9 mouse cellular contexts compared by ENCODE assay signal in the genomic region with DNA sequence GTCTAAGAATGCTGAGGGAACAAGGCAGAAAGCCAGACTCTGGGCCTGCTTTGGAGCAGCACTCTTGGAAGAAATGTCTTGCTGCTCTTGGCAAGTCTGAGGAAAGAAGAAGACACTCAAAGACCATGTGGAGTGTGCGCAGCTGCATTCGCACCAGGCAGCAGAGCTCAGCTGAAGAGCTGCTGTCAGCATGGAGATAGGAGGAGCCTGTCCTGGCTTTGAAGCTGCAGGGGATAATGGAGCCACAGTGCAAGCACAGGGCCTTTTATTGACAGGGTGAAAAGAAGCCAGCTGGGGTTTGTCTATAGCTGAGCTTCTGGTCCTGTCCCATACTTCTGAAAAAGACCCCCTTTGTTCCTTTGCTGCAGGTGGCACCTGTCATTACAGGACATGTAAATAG.
DNase-seq lines count a peak whose midpoint lies in the region; ATAC-seq lines count a peak whose summit lies in the region.
"Had no signal": no experiment of that assay in that cellular context is flagged by ENCODE, and none has a peak within 500 bp of the region (broad histone marks: within the 10 kb centered on the region; RNA-seq: fewer than 3 reads in every experiment).

No protein-coding gene starts in this region.

- H3K27ac ChIP-seq in kidney, embryonic 15.5 days: no peak overlapping the region
- H3K27ac ChIP-seq in forebrain, embryonic 10.5 days: peak overlapping the region; percentile 77
- H3K27ac ChIP-seq in hindbrain, embryonic 16.5 days (ENCODE audit: low read depth, low read length): no peak overlapping the region
- peak overlapping the region; percentile 20 for H3K27ac ChIP-seq in neural tube, embryonic 13.5 days (replicated peaks)
- H3K27ac ChIP-seq: liver, embryonic 15.5 days had no signal

- no peak overlapping the region for H3K4me3 ChIP-seq in kidney, embryonic 15.5 days (replicated peaks)
- no peak overlapping the region for H3K4me3 ChIP-seq in forebrain, embryonic 10.5 days
- H3K4me3 ChIP-seq in hindbrain, embryonic 16.5 days (ENCODE audit: low read length): no peak overlapping the region
- no peak overlapping the region for H3K4me3 ChIP-seq in neural tube, embryonic 13.5 days
- H3K4me3 ChIP-seq: liver, embryonic 15.5 days had no signal

- no peaks in the 10 kb centered on the region for H3K27me3 ChIP-seq in kidney, embryonic 15.5 days
- H3K27me3 ChIP-seq in forebrain, embryonic 10.5 days (ENCODE audit: poor library complexity, severe bottlenecking): no peaks in the 10 kb centered on the region
- no peaks in the 10 kb centered on the region for H3K27me3 ChIP-seq in hindbrain, embryonic 16.5 days (replicated peaks; ENCODE audit: control insufficient read depth, insufficient read depth, low read length)
- no peaks in the 10 kb centered on the region for H3K27me3 ChIP-seq in neural tube, embryonic 13.5 days
- H3K27me3 ChIP-seq: liver, embryonic 15.5 days had no signal

- H3K9ac ChIP-seq in kidney, embryonic 15.5 days: no peak overlapping the region
- H3K9ac ChIP-seq in hindbrain, embryonic 16.5 days (ENCODE audit: low read depth, low read length): no peak overlapping the region
- no peak overlapping the region for H3K9ac ChIP-seq in neural tube, embryonic 13.5 days
- H3K9ac ChIP-seq: liver, embryonic 15.5 days had no signal

- no peaks in the 10 kb centered on the region for H3K9me3 ChIP-seq in kidney, embryonic 15.5 days (replicated peaks)
- H3K9me3 ChIP-seq in forebrain, embryonic 10.5 days: no peaks in the 10 kb centered on the region
- no peaks in the 10 kb centered on the region for H3K9me3 ChIP-seq in hindbrain, embryonic 16.5 days (ENCODE audit: control insufficient read depth, low read length)
- no peaks in the 10 kb centered on the region for H3K9me3 ChIP-seq in neural tube, embryonic 13.5 days
- H3K9me3 ChIP-seq: liver, embryonic 15.5 days had no signal

- 34% methylated on average over 2 of the region's 2 CpGs for WGBS in kidney, embryonic 15.5 days
- WGBS in forebrain, embryonic 10.5 days: 13% methylated on average over 2 of the region's 2 CpGs
- 7% methylated on average over 2 of the region's 2 CpGs for WGBS in hindbrain, embryonic 16.5 days
- 10% methylated on average over 2 of the region's 2 CpGs for WGBS in neural tube, embryonic 13.5 days

- H3K4me1 ChIP-seq in kidney, embryonic 15.5 days: no peaks in the 10 kb centered on the region
- peaks cover 23% of the 10 kb centered on the region for H3K4me1 ChIP-seq in forebrain, embryonic 10.5 days
- peaks cover 4% of the 10 kb centered on the region for H3K4me1 ChIP-seq in hindbrain, embryonic 16.5 days (ENCODE audit: control insufficient read depth, insufficient read depth, low read depth, low read length)
- peaks cover 14% of the 10 kb centered on the region for H3K4me1 ChIP-seq in neural tube, embryonic 13.5 days (replicated peaks)
- H3K4me1 ChIP-seq: liver, embryonic 15.5 days had no signal

- H3K4me2 ChIP-seq in kidney, embryonic 15.5 days: no peak overlapping the region
- H3K4me2 ChIP-seq in hindbrain, embryonic 16.5 days (ENCODE audit: low read length): no peak overlapping the region
- no peak overlapping the region for H3K4me2 ChIP-seq in neural tube, embryonic 13.5 days
- H3K4me2 ChIP-seq: liver, embryonic 15.5 days had no signal

- peak; percentile 16 to 21 for DNase-seq in kidney, postnatal 4 days
- peak; percentile 45 for DNase-seq in forebrain, embryonic 10.5 days (ENCODE audit: extremely low spot score, low spot score)
- DNase-seq in adrenal gland, postnatal 25 days: no peak
- DNase-seq in adrenal gland, postnatal 10 days: no peak
- DNase-seq in MN1 (ENCODE audit: low spot score): no peak

- no peaks in the 10 kb centered on the region for H3K36me3 ChIP-seq in kidney, embryonic 15.5 days
- H3K36me3 ChIP-seq in forebrain, embryonic 10.5 days (replicated peaks): no peaks in the 10 kb centered on the region
- no peaks in the 10 kb centered on the region for H3K36me3 ChIP-seq in hindbrain, embryonic 16.5 days (ENCODE audit: control insufficient read depth, insufficient read depth, low read length)
- H3K36me3 ChIP-seq in neural tube, embryonic 13.5 days: no peaks in the 10 kb centered on the region
- H3K36me3 ChIP-seq: liver, embryonic 15.5 days had no signal

- ATAC-seq in kidney, embryonic 15.5 days (replicated peaks; ENCODE audit: low FRiP score): no peak
- peak; percentile 89 for ATAC-seq in hindbrain, embryonic 16.5 days
- ATAC-seq in neural tube, embryonic 13.5 days (ENCODE audit: low read depth): peak; percentile 85

Comparison
In these comparisons a context has a peak if more than half of its experiments do, and no peak if none do; other contexts are left out.
1. DNase-seq: peak in kidney, postnatal 4 days (2 of 2) and forebrain, embryonic 10.5 days (single experiment); none in adrenal gland, postnatal 25 days (single experiment), adrenal gland, postnatal 10 days (single experiment) and MN1 (single experiment).
2. H3K27ac ChIP-seq: peak in forebrain, embryonic 10.5 days (single experiment) and neural tube, embryonic 13.5 days (single experiment); none in kidney, embryonic 15.5 days (single experiment) and hindbrain, embryonic 16.5 days (single experiment).